Mouse (Mus musculus): Measurements from ENCODE around the gene Nxpe2.

DNA sequence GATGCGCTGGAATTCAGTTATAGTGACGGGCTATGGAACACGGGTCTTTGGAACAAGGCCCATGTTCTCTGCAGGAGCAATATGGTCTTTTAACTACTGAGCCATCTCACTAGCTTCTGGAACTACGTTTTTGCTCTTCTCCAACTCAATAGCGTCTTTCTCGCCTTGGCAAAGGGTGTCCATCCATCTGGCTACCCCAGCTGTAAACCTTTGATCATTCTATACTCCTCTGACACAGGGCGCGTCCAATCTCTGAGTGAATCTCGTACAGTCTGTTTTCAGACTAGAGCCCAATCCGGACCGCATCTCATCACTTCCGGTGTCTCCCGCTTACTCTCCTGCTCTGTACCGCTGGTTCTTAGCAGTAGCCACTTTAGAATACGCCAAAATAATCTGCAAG, 76.4 kb downstream of the Nxpe2 start:
- TF ChIP-seq POLR2A (IDR thresholded peaks at IDR 0.05; ENCODE audit: control insufficient read depth, low read depth, low read length) (no peak), CTCF (IDR thresholded peaks at IDR 0.05; ENCODE audit: control insufficient read depth, insufficient read depth, insufficient replicate concordance, low read depth, low read length) (no peak)

Data from testis, adult 2 months (tissue).